Mouse (Mus musculus): Measurements from ENCODE around the gene Cdkn1c. TPM values are rescaled to one million over a fixed set of nuclear protein-coding genes. Genes with fewer than 3 reads are reported as not detected.

The Cdkn1c gene
- total RNA-seq (2023), result 3.0 TPM

DNA sequence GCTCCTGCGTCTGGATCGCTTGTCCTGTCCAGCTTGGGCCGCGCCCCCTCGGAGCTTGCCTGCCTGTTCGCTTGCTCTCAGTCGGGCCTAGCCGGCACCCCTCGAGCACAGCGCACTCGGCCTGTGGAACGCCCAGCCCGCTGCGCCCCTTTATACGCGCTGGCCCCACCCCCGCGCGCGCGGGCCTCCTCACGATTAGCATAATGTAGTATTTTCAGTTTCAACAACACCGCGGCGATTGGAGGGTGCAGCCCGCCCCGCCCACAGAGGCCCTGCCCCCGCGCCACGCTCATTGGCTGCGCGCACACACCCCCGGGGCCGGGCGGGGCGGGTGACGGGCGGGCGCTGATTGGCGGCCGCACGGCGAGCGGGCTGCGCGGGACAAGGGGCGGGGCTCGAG is at the start of gene Cdkn1c:
TSS of gene Cdkn1c (minus strand) at position 177 of the 400 bp plus-strand sequence.

DNA sequence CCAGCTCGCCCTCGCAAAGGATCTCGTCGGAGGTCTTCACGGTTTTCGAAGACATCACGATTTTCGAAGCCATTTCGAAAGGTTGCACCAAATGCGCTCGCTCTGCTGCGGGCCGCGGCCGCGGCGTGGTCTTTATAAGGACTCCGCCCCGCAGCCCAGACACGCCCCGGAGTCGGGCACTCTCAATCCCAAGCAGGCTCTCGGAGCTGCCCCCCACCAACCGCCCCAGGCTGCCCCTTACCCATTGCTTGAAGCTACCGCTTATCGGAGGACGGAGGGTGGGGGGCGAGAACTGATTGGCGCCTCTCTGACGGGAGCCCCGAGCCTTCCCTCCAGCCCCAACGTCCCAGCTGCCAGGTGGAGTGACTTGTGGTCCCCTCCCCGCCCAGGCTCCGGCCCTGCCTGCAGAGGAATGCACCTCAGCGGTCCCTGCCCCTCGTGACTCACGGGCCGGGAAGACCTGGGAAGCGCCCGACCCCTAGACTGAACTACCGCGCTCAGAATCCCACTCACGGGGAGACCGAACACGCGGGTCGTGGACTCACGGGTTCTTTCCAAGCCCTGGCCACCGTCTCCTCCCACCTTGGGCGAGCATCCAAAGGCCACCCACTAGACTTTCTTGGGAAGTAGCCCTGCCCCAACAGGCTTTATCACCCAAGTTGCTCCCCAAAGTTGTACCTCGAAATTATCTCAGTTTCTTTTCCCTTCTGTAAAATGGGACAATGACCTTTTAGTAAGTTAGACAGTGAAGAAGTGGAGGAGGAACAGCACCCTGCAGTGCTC is 41.8 kb upstream of the Cdkn1c start, which contains the start of gene Phlda2:
TSS of gene Phlda2 (minus strand) at position 733 of the 783 bp plus-strand sequence.

DNA sequence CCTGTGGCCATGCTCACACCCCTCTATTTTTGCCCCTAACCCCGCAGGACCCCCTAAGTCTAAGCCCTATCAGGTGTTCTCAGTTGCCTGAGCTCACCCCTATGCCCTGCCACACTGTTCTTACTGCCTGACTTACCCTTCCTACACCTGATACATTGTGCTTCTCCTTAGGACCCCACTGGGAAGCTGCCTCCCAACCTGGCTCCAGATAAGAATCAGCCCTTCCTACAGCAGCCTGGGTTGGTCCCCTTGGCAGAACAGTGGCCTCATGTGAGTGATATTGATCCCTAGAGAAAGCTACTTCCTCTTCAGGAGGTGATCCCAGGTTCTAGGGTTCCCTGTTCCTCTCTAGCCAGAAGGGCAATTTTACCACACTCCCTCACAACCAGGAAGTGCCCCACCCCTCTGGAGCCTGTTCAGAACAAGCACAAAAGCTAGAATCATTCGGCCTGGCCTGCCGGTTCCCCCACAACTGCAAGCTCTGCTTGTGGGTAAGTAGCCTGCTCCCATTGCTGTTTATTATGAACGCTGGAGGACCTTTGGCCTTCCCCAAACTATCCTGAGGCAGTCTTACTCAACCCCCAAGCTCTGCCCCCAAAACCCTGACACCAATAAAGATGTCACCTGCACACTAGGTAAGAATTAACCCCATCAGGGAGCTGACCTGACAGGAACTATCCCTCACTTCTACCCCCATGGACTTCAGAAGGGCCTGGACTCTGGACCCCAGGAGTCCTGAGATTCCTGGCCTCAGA is 12.7 kb upstream of the Cdkn1c start, which contains the start of gene Slc22a18:
TSS of gene Slc22a18 (plus strand) at position 390 of the 755 bp plus-strand sequence.

Other genes with a start within 250 kb of the Cdkn1c start
- gene Slc22a18, start 12.7 kb upstream of the Cdkn1c start, total RNA-seq (2023), result not detected
- gene Phlda2, start 42.1 kb upstream of the Cdkn1c start, total RNA-seq (2023), result not detected
- 245 TPM for gene Nap1l4, start 88.1 kb upstream of the Cdkn1c start, total RNA-seq (2023)
- gene Cars, start 139.0 kb upstream of the Cdkn1c start, total RNA-seq (2023), result 65.7 TPM
- gene Tnfrsf26, start 167.7 kb upstream of the Cdkn1c start, total RNA-seq (2023), result 29.8 TPM
- 19.1 TPM for gene Tnfrsf22, start 188.6 kb upstream of the Cdkn1c start, total RNA-seq (2023)
- gene Tnfrsf23, start 224.8 kb upstream of the Cdkn1c start, total RNA-seq (2023), result 4.3 TPM

Measured in CD4-positive naive resting alpha-beta T cell, adult 57 days (primary cell).